24 mouse cellular contexts compared by ENCODE assay signal in genomic region chr13:112815996-112816395, GRCm38 (mm10). TPM values are rescaled to one million over a fixed set of nuclear protein-coding genes. Genes with fewer than 3 reads are reported as not detected.
A peak's percentile ranks its signal among the peaks of the same experiment; 100 is the strongest.
DNase-seq lines count a peak whose midpoint lies in the region; ATAC-seq and TF ChIP-seq lines count a peak whose summit lies in the region.
"Had no signal": no experiment of that assay in that cellular context is flagged by ENCODE, and none has a peak within 500 bp of the region (broad histone marks: within the 10 kb centered on the region; RNA-seq: fewer than 3 reads in every experiment).

No protein-coding gene starts in this region.

- TF ChIP-seq EP300 in liver, postnatal 0 days (IDR thresholded peaks at IDR 0.05; ENCODE audit: low read depth) = peak; percentile 95

- TF ChIP-seq CTCF in kidney, adult 2 months (conservative IDR thresholded peaks at IDR 0.05; ENCODE audit: insufficient read depth, insufficient read length, low read depth, low read length) = no peak
- no peak for TF ChIP-seq CTCF in liver, postnatal 0 days (IDR thresholded peaks at IDR 0.05; ENCODE audit: low read depth)

- ATAC-seq in liver, embryonic 13.5 days (ENCODE audit: low read depth) = peak; percentile 95
- ATAC-seq in liver, postnatal 0 days = peak; percentile 71
- ATAC-seq: activated CD4-positive, CD25-positive, alpha-beta regulatory T cell, adult 4 months; CD4-positive, CD25-positive, alpha-beta regulatory T cell, adult 4 months; forebrain, embryonic 13.5 days; forebrain, postnatal 0 days; Patski had no signal

- no peaks in the 10 kb centered on the region for H3K27me3 ChIP-seq in kidney, adult 2 months (replicated peaks; ENCODE audit: control insufficient read depth, insufficient read depth, low read length)
- no peaks in the 10 kb centered on the region for H3K27me3 ChIP-seq in liver, embryonic 13.5 days
- H3K27me3 ChIP-seq in liver, postnatal 0 days (ENCODE audit: insufficient read depth, low read length) = no peaks in the 10 kb centered on the region
- H3K27me3 ChIP-seq: embryonic facial prominence, embryonic 12.5 days; forebrain, embryonic 13.5 days; heart, embryonic 15.5 days; hindbrain, embryonic 13.5 days; Patski had no signal

- H3K36me3 ChIP-seq in kidney, adult 2 months (ENCODE audit: control insufficient read depth, insufficient read depth, low read length) = no peaks in the 10 kb centered on the region
- peaks cover 4% of the 10 kb centered on the region; the same call in 1 of the 2 replicates for H3K36me3 ChIP-seq in liver, embryonic 13.5 days
- H3K36me3 ChIP-seq in liver, postnatal 0 days (replicated peaks; ENCODE audit: insufficient read depth, low read length) = 0 out of 2 replicates have a peak, but pooled peaks cover 2% of the 10 kb centered on the region
- H3K36me3 ChIP-seq: embryonic facial prominence, embryonic 12.5 days; heart, embryonic 15.5 days; hindbrain, embryonic 13.5 days had no signal

- peak overlapping the region; percentile 15 for H3K4me2 ChIP-seq in liver, embryonic 13.5 days
- no peak overlapping the region for H3K4me2 ChIP-seq in liver, postnatal 0 days (ENCODE audit: low read depth, low read length)
- H3K4me2 ChIP-seq: embryonic facial prominence, embryonic 12.5 days; forebrain, embryonic 13.5 days; heart, embryonic 11.5 days; heart, embryonic 15.5 days; hindbrain, embryonic 13.5 days had no signal

- intact Hi-C loops in left cerebral cortex, postnatal 10 days (cut with DNase I) = no loop called here
- intact Hi-C loops in left cerebral cortex, postnatal 25 days (cut with DNase I) = no loop called here

- H3K4me3 ChIP-seq in kidney, adult 2 months (ENCODE audit: insufficient read depth, low read depth, low read length) = no peak overlapping the region
- no peak overlapping the region for H3K4me3 ChIP-seq in liver, embryonic 13.5 days (replicated peaks)
- H3K4me3 ChIP-seq in liver, postnatal 0 days (ENCODE audit: low read depth, low read length) = no peak overlapping the region
- H3K4me3 ChIP-seq: embryonic facial prominence, embryonic 12.5 days; forebrain, embryonic 13.5 days; heart, adult 2 months; heart, embryonic 15.5 days; hindbrain, embryonic 13.5 days had no signal

- H3K4me1 ChIP-seq in kidney, adult 2 months (ENCODE audit: control insufficient read depth, insufficient read depth, low read length) = 0 out of 2 replicates have a peak, but pooled peaks cover 2% of the 10 kb centered on the region
- H3K4me1 ChIP-seq in liver, embryonic 13.5 days (replicated peaks) = peaks cover 45% of the 10 kb centered on the region
- peaks cover 7% of the 10 kb centered on the region; the same call in 1 of the 2 replicates for H3K4me1 ChIP-seq in liver, postnatal 0 days (ENCODE audit: insufficient read depth)

- no peaks in the 10 kb centered on the region for H3K9me3 ChIP-seq in liver, embryonic 13.5 days (replicated peaks)
- no peaks in the 10 kb centered on the region for H3K9me3 ChIP-seq in liver, postnatal 0 days (ENCODE audit: low read length)
- H3K9me3 ChIP-seq: embryonic facial prominence, embryonic 12.5 days; forebrain, embryonic 13.5 days; heart, embryonic 15.5 days; hindbrain, embryonic 13.5 days had no signal

- DNase-seq in kidney, adult 2 months = no peak
- no peak for DNase-seq in kidney, postnatal 4 days
- DNase-seq in c-Kit-positive CD71-positive TER-119-positive erythroid progenitor cells, embryonic 14.5 days (ENCODE audit: low spot score) = peak; percentile 53
- DNase-seq in liver, embryonic 13.5 days = peak; percentile 30
- no peak for DNase-seq in liver, postnatal 0 days
- DNase-seq in lung, postnatal 14 days = no peak
- no peak for DNase-seq in left cerebral cortex, postnatal 10 days (ENCODE audit: extremely low spot score in 1 of 2, low spot score in 2 of 2)
- DNase-seq in left cerebral cortex, postnatal 25 days (ENCODE audit: low spot score in 2 of 2) = no peak
- DNase-seq: adrenal gland, postnatal 14 days; B cell, adult 2 months; cerebellum, adult 9-10 months; cerebellum, postnatal 25 days; forebrain, postnatal 0 days; gastrocnemius, postnatal 14 days; heart, adult 2 months; heart, postnatal 14 days had no signal

- TF ChIP-seq POLR2A in kidney, adult 2 months (IDR thresholded peaks at IDR 0.05; ENCODE audit: low read depth, low read length) = no peak

- H3K27ac ChIP-seq in kidney, adult 2 months (ENCODE audit: insufficient read depth, low read depth, low read length) = 0 out of 2 replicates have a peak overlapping the region, but pooled peaks have one; percentile 32
- peak overlapping the region; percentile 76 for H3K27ac ChIP-seq in liver, embryonic 13.5 days
- H3K27ac ChIP-seq in liver, postnatal 0 days (ENCODE audit: low read depth) = no peak overlapping the region
- H3K27ac ChIP-seq: embryonic facial prominence, embryonic 12.5 days; forebrain, embryonic 13.5 days; heart, adult 2 months; heart, embryonic 15.5 days; hindbrain, embryonic 13.5 days had no signal

- 0 out of 2 replicates have a peak overlapping the region, but pooled peaks have one; percentile 30 for H3K9ac ChIP-seq in liver, embryonic 13.5 days
- H3K9ac ChIP-seq in liver, postnatal 0 days (replicated peaks) = no peak overlapping the region
- H3K9ac ChIP-seq: embryonic facial prominence, embryonic 12.5 days; forebrain, embryonic 13.5 days; forebrain, postnatal 0 days; heart, embryonic 15.5 days; hindbrain, embryonic 13.5 days had no signal

- WGBS in kidney, adult 2 months = 83% methylated on average over 3 of the region's 3 CpGs
- 26% methylated on average over 3 of the region's 3 CpGs for WGBS in liver, embryonic 13.5 days (ENCODE audit: insufficient replicate concordance)
- 57% methylated on average over 3 of the region's 3 CpGs for WGBS in liver, postnatal 0 days (ENCODE audit: insufficient replicate concordance)

RNA-seq across cellular contexts. Expression of gene Plpp1, which starts 15.4 kb away (rescaled TPM):
- polyA plus RNA-seq in kidney, adult 2 months (2012; rRNA removed) = 98.1 and 123 TPM in 2 replicates
- polyA plus RNA-seq in liver, embryonic 13.5 days (2015; fragmentation: Nextera tagmentation; extraction: Ambion mirVana) = 31.8 and 32.2 TPM in 2 replicates
- polyA plus RNA-seq in liver, postnatal 0 days (2015; fragmentation: Nextera tagmentation; extraction: Ambion mirVana) = 44.6 and 55.4 TPM in 2 replicates
- total RNA-seq in left cerebral cortex, postnatal 10 days (2021) = 10 to 100 TPM; 30.0 to 30.1 TPM
- total RNA-seq in left cerebral cortex, postnatal 25 days (2021) = 10 to 100 TPM; 28.5 to 29.4 TPM

Comparison
In these comparisons a context has a peak if more than half of its experiments do, and no peak if none do; other contexts are left out.
1. DNase-seq: peak in c-Kit-positive CD71-positive TER-119-positive erythroid progenitor cells, embryonic 14.5 days (single experiment) and liver, embryonic 13.5 days (single experiment); none in kidney, adult 2 months (single experiment), kidney, postnatal 4 days (0 of 2), liver, postnatal 0 days (single experiment), lung, postnatal 14 days (single experiment), left cerebral cortex, postnatal 10 days (0 of 2) and left cerebral cortex, postnatal 25 days (0 of 2).